Mouse (Mus musculus): ENCODE measurements around the gene Celf6.

DNA sequence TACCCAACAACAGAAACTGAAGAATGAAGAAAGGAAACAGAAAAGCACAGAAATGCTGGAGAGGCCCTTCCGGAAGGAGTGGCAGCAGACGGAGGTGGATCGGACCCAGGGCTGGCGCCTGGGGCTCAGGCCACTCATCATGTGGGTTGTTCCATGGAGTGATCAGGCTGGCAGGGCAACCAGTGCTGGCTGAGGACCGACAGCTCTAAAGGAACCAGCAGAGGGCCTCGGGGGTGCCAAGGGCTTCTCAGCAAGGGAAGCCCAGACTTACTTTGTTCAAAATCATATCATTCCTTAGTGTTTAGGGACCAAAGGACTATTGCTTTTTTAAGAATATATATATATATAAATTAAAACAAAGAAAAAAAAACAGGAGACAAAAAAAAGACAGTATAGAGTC, 28.2 kb downstream of the Celf6 start:
- TF ChIP-seq CTCF (IDR thresholded peaks at IDR 0.05; ENCODE audit: low read depth, low read length) (no peak), GATA1 (IDR thresholded peaks at IDR 0.05; ENCODE audit: borderline replicate concordance, low read length) (no peak), GATA2 (IDR thresholded peaks at IDR 0.05; ENCODE audit: borderline replicate concordance, low read depth, low read length) (no peak)
